Mouse (Mus musculus): ENCODE data around the gene Rab11fip5. TPM values are rescaled to one million over a fixed set of nuclear protein-coding genes. Genes with fewer than 3 reads are reported as not detected.

The Rab11fip5 gene
- total RNA-seq (2021): 10 to 100 TPM; 67.8 to 76.6 TPM

DNA sequence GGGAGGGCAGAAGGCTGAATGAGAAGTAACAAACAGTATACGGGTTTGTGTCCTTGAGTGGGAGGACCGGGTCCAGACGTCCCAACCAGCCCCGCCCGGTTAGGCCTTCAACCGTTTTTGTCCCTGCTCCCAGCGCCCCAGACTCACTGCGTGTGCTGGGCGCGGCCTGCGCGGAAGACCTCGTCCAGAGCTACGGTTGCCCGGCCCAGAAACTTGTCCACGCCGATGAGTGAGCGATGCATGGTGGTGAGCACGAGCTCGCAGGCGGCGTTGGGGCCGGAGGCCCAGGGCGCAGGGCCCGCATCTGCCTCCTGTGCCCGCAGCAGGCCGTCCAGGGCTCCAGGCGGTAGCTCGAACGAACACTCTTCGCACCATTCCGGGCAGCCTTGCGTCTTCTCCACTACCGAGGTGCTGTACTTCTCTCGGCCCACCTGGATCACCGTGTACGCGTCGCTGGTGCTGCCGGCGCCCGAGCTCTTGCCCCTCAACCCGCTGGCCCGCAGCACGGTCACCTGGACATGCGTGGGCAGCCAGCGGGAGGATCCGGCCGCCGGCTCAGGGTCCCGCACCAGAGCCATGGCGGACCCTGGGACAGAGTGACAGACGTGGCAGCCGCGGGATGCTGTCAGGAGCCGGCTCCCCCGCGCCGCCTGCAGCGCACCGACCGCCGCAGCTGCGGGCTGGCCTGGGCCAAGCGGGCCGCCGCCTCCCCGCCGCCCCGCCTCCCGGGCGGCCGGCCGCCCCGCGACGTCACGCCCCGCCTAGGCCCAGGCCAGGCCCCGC lies at the start of gene Rab11fip5:
Gene Rab11fip5, minus strand, starts transcription at position 684 of the 783 bp plus-strand sequence.
- peak in 1 of 2 experiments; percentile 50 for DNase-seq (ENCODE audit: low spot score in 2 of 2)

DNA sequence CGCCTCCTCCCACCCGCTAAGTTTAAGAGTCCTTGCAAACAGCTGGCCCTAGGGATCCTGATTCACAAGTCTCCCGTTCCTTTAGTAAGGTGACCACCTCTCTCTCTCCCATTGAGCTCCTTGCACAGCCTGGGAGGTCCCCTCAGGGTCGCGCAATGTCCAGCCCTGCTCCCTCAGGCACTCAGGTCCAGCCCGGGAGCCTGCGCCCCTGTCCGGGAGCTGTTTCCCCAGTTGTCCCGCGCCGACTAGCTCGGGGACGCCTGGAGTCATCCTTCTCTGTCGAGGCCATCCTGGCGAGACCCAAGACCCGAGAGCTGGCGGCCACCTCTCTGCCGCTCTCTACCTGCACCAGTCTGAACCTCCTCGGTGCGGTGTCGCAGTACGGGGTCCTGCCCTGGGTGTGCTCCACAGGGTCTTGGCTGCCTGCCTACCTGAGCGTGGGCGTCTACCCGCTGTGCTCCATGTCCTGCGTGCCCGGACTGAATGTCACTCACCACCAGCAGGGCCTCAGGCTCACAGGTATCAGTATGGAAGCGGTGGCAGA lies 49.5 kb upstream of the Rab11fip5 start, which contains the start of gene Noto:
Gene Noto, plus strand, starts transcription at position 51 of the 544 bp plus-strand sequence.
- intact Hi-C loops (cut with DNase I): no loop called here
- no peak for DNase-seq (ENCODE audit: low spot score in 2 of 2)

More for the DNA sequence above, at the start of gene Rab11fip5:
- intact Hi-C loops (cut with DNase I): no loop called here

DNA sequence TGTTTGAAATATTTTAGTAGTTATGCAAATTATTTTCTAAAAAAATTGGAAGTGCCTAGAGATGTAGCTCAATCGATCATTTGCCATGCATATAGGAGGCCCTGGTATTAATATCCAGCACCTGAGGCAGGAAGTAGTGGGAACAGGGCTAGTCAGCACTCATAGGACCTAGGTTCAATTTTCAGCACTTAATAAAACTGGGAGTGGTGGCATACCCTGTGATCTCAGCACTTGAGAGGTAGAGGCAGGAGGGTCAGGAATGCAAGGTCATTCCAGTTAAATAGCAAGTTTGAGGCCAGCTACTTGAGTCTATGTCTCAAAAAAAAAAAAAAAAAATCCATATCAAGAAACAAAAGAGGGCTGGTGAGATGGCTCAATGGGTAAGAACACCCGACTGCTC lies 44.7 kb upstream of the Rab11fip5 start:
- intact Hi-C loops (cut with DNase I): no loop called here
- no peak for DNase-seq (ENCODE audit: low spot score in 2 of 2)

DNA sequence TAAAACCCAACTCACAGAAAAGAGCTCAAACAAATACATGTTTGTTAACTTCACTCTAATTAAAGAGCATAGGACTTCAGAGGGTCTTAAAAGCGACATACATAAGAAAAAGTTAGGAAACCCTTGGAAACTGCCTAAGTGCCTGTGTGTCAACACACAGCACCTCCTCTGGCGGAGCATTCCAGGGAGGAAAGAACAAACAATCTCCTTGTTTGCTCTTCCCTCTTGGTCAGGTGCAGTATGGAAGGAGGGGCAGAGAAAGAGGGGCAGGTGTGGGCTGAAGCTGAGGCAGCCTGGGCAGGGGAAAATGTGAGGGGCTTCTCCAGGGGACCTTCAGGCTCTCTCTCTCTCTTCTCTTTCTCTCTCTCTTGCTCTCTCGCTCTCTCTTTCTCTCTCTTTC lies 41.4 kb upstream of the Rab11fip5 start:
- DNase-seq (ENCODE audit: low spot score in 2 of 2): no peak
- intact Hi-C loops (cut with DNase I): no loop called here

DNA sequence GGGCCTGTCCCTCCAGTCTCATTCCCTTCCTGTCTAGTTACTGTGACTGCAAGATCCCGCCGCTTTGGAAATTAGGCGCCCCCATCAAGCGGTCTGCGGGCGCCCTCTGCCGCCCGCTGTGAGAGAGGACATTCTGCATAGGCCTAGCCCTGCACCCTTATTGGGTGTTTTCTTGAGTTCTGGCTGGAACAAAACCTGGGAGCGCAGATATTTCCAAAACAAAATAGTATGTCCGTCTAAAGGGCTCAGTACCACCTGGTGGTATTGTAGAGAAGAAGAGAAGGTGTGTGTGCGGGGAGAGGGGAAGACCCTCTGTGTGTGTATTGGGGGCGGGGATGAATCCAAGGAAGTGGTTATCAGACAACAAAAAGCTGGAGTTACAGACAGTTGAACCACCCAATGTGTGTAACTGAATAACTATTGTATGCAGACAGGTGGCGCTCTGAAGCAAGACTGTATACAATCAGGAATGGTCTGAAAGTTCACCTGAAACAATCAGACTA lies 36.4 kb upstream of the Rab11fip5 start:
- intact Hi-C loops (cut with DNase I): loop anchor here (5.0 kb wide), 1 partner anchor 259 kb away; no protein-coding TSS in a partner anchor
- peak; percentile 26 to 38 for DNase-seq (ENCODE audit: low spot score in 2 of 2)

DNA sequence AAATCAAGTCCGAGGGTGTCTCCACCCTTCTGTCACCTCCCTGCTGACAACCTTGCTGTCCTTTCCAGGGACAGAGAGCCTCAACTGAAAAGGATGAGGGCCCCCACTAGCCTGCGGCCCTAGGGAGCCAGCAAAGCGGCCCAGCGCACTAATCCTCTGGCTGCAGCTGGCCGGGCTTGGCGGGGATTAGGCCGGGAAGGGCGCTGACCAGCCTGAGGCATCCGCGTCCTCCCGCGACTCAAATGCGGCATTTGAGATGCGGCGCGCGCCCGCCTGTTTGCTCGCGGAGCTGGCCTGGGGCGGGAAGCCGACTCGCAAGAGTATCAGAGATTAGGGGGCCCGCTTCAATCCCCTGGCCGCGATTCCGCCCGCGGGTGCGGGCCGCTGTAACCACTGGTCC lies 34.6 kb upstream of the Rab11fip5 start:
- intact Hi-C loops (cut with DNase I): loop anchor here (5.0 kb wide), 1 partner anchor 247 kb away; no protein-coding TSS in a partner anchor
- no peak for DNase-seq (ENCODE audit: low spot score in 2 of 2)

DNA sequence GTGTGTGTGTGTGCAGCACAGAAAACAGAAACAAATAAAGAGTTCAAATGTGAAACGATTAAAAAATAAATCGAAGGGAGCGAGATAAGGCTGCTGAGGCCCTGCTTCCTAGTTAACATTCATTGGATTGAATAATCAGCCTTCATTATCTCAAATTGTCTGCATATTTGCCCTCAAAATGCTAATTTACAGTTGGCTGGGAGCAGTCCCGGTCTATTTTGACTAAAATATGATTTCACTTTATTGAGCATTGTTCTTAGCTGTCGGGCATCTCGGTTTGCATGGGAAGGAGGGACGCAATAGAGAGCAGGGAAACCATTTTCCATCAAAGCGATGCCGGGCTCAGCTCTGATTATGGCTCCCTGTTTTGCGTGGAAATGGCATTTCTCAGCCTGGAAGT lies 28.6 kb upstream of the Rab11fip5 start:
- intact Hi-C loops (cut with DNase I): no loop called here
- DNase-seq (ENCODE audit: low spot score in 2 of 2): no peak

DNA sequence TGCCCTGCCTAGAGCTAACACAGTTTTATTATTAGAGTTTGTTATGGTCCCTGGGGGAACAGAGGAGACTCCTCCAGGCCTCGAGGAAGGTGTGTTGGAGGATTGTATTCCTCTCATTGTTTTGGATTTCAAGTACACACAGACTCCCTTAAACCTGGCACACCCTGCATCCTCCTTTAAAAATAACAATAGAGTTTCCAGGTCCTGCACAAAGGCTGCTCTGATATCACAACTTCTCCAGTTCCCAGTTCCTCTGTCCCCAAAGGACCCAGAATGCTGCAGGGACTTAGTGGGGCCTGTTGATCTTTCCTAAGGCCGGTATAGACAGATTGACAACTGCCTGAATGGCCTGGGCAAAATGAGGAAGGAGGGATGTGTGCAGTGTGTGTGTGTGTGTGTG lies 28.2 kb upstream of the Rab11fip5 start:
- no peak for DNase-seq (ENCODE audit: low spot score in 2 of 2)
- intact Hi-C loops (cut with DNase I): no loop called here

DNA sequence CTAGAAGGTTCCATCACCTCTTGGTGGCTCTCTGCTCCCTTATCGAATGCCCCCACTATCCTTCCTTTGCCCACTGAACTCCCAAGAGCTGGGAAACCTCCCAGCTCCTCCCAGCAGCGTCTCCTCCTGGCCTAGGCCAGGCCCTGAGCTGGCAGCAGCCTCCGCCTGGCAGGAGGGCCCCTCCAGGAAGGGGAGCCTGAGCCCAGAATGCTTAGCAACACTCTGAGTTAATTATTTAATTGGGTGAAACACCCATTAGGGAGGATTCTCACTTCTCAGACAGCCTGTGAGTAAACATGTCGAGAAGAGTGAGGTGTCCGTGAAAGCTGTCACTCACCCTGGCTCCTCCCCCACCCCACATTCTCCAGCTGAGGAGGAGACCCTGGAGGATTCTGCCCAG lies 25.3 kb upstream of the Rab11fip5 start:
- intact Hi-C loops (cut with DNase I): loop anchor here (5.0 kb wide), 1 partner anchor 247 kb away; no protein-coding TSS in a partner anchor
- DNase-seq (ENCODE audit: low spot score in 2 of 2): no peak

DNA sequence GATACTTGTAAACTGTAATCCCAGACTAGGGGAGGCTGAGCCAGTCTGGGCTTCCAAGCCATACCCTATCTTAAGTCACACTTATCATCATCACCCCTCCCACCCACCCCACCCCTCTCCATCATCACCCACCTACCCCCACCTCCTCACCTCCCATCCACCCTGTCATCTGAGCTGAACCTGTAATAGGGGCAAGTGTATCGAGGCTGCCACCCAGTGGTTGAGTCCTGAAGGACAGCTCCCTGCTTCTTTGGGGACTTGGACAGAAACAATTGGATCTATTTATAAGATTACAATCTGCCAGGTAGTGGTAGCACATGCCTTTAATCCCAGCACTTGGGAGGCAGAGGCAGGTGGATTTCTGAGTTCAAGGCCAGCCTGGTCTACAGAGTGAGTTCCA lies 22.7 kb upstream of the Rab11fip5 start:
- intact Hi-C loops (cut with DNase I): loop anchor here (5.0 kb wide), 1 partner anchor 245 kb away; no protein-coding TSS in a partner anchor
- DNase-seq (ENCODE audit: low spot score in 2 of 2): peak; percentile 16 to 27

DNA sequence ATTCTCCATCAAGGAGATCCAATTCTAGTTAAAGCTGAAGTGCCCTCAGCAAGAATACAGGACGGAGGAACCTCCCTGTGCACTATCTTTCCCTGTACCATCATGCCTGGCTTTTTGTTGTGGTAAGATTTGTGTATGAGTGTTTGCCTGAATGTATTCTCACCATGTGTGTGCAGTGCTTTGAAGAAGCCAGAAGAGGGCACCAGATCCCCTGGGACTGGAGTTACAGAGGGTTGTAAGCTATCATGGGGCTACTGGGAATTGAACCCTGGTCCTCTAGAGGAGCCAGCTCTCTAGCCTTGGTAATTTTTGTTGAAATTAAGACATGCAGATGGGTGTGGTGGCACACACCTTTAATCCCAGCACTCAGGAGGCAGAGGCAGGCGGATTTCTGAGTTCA lies 20.9 kb upstream of the Rab11fip5 start:
- no peak for DNase-seq (ENCODE audit: low spot score in 2 of 2)
- intact Hi-C loops (cut with DNase I): loop anchor here (5.0 kb wide), 1 partner anchor 243 kb away; no protein-coding TSS in a partner anchor

DNA sequence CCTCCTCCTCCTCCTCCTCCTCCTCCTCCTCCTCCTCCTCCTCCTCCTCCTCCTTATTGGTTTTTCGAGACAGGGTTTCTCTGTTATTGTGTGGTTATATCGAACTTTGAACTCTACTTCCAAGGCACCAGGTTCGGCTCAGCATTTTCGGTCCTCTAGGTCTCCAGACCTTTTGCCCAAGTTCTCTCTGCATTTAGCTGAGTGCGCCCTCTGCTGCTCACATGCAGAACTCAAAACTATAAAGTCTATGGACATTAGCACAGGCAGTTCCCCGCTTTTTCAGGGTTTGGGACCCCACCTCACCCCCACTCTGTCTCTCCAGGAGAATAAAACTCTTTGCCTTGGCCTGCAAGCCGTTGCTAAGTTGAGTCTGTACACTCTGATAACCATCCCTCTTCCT lies 17.4 kb upstream of the Rab11fip5 start:
- intact Hi-C loops (cut with DNase I): loop anchor here (2.0 kb wide), 1 partner anchor 47 kb away; no protein-coding TSS in a partner anchor
- peak in 1 of 2 experiments; percentile 46 for DNase-seq (ENCODE audit: low spot score in 2 of 2)

DNA sequence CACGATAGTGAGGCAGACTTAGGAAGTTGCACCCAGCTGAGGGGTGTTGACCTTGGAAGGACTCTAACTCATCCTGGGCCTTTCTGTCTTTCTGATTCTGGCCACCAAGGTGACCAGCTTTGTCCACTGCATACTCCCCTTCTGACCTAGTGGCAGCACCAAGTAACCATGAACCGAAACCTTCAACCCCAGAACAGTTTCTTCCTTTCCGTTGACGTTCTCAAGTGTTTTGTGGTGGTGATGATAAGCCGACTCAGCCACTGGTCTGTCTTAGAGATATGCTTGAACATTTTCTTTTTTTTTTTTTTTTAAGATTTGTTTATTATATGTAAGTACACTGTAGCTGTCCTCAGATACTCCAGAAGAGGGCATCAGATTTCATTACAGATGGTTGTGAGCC lies 14.2 kb upstream of the Rab11fip5 start:
- intact Hi-C loops (cut with DNase I): no loop called here
- DNase-seq (ENCODE audit: low spot score in 2 of 2): no peak

DNA sequence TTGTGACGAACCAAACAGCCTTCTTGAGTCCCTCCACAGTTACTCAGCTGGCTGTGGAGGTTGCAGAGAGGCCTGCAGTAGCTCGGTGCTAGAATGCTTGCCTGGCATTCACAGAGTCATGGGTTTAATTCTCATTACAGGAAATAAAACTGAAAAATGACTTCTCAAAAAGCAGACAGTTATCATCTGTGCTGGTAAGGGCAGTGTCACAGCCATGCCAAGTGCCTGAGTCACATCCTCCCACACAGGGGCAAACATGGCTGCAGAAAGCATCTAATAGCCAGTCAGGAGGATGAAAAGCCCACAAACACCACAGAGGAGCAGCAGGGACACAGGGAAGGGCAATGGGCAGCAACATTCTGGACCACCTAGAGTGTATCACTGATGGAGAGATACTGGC lies 8.4 kb upstream of the Rab11fip5 start:
- no peak for DNase-seq (ENCODE audit: low spot score in 2 of 2)
- intact Hi-C loops (cut with DNase I): loop anchor here (5.0 kb wide), 1 partner anchor 35 kb away; no protein-coding TSS in a partner anchor

DNA sequence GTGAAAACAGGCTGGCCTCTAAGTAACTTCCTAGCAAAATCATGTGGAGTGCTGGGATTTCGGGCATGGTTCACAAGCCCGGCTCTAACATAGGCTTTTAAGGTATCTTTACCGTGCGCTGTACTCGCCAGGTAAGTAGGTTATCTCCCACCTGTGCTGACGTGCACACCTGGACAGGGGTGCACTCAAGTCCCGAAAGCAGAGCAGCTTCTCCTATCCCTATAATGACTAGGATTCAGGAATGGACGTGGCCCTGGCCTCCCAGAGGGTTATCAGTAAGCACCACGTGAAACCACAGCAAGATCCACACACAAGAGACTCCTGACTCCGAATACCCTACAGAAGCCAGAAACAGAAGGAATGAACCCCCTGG lies 7.2 kb upstream of the Rab11fip5 start:
- no peak for DNase-seq (ENCODE audit: low spot score in 2 of 2)
- intact Hi-C loops (cut with DNase I): loop anchor here (5.0 kb wide), 1 partner anchor 34 kb away; no protein-coding TSS in a partner anchor

DNA sequence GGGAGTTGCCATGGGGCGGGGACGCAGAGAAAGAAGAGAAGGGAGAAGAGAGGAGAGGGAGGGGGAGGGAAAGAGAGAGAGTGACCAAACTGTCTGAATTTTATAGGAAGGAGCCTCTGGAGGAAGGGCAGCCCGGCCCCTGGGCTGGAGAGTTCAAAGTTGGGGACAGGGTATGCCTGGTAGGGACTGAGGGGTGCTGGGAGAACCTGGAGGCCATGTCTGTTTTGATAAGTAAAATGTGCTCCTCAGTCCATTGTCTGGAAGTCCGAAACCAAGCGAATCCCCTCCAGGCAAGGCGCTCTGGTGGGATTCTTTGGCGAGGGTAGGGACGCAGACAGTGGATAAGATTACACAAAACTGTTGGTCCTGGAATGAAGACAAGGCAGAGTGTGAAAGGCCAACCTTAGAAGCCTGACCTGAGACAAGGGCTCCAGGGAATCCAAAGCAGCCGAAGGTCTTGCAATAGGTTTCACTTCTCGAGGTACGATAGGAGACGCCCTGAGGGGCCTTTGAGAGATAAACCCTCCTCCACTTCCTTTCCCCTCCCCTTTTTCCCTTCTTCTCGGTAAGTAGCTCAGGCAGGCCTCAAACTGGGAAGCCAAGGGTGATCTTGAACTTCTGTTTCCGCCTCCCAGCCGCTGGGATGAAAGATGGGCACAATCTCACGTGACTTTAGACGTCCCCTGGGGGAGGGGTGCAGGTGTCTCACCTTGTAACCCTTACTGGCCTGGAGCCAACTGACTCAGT lies 6.6 kb upstream of the Rab11fip5 start:
- no peak for DNase-seq (ENCODE audit: low spot score in 2 of 2)
- intact Hi-C loops (cut with DNase I): loop anchor here (5.0 kb wide), 1 partner anchor 34 kb away; no protein-coding TSS in a partner anchor

DNA sequence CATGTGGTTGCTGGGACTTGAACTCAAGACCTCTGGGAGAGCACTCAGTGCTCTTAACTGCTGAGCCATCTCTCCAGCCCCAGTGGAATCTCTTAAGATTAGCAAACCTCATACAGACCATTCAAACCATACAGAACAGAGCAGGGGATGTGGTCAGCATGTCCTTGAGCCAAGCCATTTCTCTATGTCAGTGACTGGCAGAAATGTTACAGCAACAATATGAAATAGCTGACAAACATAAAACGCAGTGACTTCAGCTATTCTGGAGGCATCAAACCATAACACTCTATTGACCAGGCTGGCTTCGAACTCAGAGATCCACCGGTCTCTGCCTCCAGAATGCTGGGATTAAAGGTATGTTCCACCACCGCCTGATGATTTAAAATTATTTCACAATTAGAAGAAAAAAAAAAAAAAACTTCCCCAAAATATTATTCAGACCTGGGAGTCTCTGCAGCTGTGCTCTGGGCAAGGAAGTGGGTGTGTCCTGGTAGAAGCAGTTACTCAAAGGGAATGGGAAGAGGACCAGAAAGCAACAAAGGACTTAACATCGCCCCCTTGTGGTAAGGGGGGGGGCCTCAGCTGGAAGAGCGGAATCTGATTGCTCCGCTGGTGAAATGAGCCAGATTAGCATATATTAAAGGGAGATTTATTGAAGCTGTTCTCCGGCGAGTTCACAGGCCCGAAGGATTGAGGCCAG lies 5.9 kb upstream of the Rab11fip5 start:
- intact Hi-C loops (cut with DNase I): loop anchor here (5.0 kb wide), 1 partner anchor 33 kb away; no protein-coding TSS in a partner anchor
- peak; percentile 67 to 76 for DNase-seq (ENCODE audit: low spot score in 2 of 2)

DNA sequence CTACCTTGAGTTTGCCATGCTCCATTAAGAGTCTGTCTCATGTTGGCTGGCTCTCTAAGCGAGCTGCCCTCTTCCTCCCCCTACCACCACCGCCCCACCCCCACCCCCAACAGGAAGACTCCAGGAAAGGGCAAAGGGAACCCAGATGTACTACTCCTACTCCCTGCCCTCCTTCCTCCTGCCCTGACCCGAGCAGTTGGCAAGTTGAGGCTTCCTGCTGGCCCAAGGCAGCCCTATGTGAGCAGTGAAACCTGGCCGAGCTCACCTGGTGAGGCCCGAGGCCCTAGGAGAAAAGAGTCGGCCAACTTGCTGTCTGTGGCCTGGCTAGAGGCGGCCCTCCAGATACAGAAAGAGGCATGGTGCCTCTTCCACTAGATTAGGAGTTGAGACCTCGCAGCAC lies 4.2 kb upstream of the Rab11fip5 start:
- DNase-seq (ENCODE audit: low spot score in 2 of 2): no peak
- intact Hi-C loops (cut with DNase I): no loop called here

DNA sequence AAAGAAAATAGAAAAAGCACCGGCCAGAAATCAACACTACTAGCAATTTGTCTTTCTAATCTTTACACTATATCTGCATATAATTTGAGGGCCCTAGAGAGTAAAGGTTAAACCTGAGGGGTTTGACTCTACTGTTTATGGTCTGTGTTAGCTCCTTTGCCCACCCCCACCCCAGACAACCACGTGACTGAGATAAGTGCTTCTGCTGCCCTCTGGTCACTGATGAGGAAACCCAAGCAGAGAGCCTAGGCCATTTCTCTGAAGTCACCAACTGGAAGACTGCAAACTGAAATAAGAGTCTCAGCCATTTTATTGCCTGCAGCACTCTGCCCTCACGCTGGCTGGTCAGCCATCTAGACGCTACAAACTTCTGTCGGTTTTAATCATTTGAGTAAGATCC lies 3.4 kb upstream of the Rab11fip5 start:
- no peak for DNase-seq (ENCODE audit: low spot score in 2 of 2)
- intact Hi-C loops (cut with DNase I): no loop called here
